Mouse (Mus musculus): ENCODE data around the gene Uqcrc1. TPM values are rescaled to one million over a fixed set of nuclear protein-coding genes. Genes with fewer than 3 reads are reported as not detected.
A peak's percentile ranks its signal among the peaks of the same experiment; 100 is the strongest.

Uqcrc1 gene
- total RNA-seq (2021): 100 to 1,000 TPM; 353 to 403 TPM

DNA sequence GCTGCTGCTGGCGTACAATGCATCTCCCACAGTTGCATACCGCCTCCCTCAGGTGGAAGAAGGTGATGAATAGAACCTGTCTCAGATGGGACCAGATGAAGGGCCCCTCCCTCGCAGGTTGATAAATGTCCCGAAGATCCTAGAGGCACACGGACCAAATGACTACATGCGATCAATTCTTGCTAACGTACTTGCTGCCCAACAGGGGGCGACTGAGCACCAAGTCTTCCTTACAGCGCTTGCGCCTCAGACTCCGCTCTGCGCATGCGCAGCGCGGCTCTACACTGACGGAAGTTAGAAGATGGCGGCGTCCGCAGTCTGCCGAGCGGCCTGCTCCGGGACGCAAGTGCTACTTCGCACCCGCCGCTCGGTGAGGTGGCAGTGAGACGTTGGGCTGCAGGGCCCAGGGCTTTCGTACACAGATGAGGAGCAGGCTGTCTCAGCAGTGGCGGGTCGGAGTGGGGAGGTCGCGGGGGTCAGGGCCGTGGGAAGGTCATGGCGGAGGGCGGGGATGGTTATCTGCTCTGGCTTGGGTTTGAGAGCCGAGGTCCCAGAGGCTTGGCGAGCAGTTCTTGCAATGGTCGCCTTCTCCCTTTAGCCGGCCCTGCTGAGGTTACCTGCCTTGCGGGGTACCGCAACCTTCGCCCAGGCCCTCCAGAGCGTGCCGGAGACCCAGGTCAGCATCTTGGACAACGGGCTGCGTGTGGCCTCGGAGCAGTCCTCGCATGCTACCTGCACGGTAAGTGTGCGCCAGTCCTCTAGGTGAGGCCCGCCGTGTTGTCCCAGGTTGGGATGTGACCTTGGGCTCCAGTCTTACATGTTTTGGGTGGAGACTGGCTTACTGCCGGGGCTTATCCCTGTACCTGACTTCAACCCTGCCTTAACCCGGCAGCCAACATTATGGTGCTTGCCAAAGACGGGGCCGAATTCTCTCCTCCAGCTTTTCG, at the start of gene Uqcrc1:
Uqcrc1 (plus strand) TSS at position 216 of the 947 bp plus-strand sequence.
- peak; percentile 86 to 97 for DNase-seq (ENCODE audit: extremely low spot score in 1 of 2, low spot score in 1 of 2)

GRCm38 (mm10) chr9:108912308-108912707, 24.1 kb upstream of the Uqcrc1 start:
- no peak for DNase-seq (ENCODE audit: extremely low spot score in 1 of 2, low spot score in 1 of 2)

DNA sequence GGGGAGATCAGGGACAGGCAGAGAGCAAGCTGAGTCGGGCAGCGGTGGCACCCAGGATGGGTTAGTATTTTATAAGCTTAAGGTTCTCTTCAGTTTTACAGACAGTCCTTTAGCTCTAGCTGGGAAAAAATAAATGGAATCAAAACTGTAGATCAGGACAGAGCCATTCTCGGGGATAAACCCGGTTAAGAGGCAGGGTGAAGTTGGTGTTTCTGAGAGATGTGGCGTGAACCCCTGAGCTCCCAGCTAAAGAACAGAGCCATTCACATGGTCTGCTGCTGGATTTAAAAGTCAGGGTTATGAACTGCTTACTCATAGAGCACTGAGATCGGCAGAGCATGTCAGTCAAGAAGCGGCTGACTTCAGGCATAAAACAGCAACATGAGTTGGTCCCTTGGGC, 23.3 kb upstream of the Uqcrc1 start:
- no peak for DNase-seq (ENCODE audit: extremely low spot score in 1 of 2, low spot score in 1 of 2)

- no peak for DNase-seq (ENCODE audit: extremely low spot score in 1 of 2, low spot score in 1 of 2)
These were observed 22.8 kb upstream of the Uqcrc1 start for GRCm38 (mm10) chr9:108913621-108914020.

GRCm38 (mm10) chr9:108914491-108914890, 21.9 kb upstream of the Uqcrc1 start, which contains the start of gene Tmem89:
TSS of gene Tmem89 (plus strand) at chr9:108914619.
- DNase-seq (ENCODE audit: extremely low spot score in 1 of 2, low spot score in 1 of 2): peak in 1 of 2 experiments; percentile 45

- DNase-seq (ENCODE audit: extremely low spot score in 1 of 2, low spot score in 1 of 2): no peak
These were observed 10.5 kb upstream of the Uqcrc1 start for GRCm38 (mm10) chr9:108925897-108926296.

- no peak for DNase-seq (ENCODE audit: extremely low spot score in 1 of 2, low spot score in 1 of 2)
These were observed 8.0 kb upstream of the Uqcrc1 start for GRCm38 (mm10) chr9:108928424-108928823.

DNA sequence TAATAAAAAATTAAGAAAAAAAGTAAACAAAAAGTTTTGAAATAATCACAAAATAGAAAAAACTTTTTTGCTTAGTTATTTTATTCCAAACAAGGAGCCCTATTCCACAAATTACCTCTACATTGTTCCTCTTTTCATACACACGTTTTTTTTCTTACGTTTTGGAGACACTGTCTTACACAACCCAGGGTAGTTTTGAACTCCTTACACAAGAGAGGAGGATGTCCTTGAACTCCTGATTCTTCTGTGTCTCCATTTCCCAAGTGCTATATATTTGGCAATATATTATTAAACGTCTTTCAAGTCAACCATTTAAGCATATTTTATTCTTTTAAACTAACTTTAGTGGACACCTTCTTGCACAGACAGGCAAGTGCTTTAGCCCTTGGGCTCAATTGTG, 442 bp upstream of the Uqcrc1 start:
- DNase-seq (ENCODE audit: extremely low spot score in 1 of 2, low spot score in 1 of 2): no peak

DNA sequence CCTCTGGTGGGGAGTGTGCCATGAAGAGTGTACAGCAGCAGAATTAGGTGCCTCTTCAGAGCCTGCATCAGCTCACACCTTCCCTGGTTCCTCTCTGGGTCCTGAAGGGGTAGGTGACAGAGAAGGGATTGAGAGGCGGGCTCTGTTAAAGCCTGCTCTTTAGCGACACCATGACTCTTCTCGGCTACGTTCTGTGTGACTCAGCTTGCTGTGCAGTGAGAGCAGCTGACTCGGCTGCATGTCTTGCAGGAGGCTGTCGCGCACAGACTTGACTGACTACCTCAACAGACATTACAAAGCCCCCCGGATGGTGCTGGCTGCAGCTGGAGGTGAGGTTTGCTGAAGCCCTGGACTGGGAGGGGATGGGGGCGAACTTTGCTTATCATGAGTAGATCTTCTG, 8.7 kb downstream of the Uqcrc1 start:
- DNase-seq (ENCODE audit: extremely low spot score in 1 of 2, low spot score in 1 of 2): no peak

- no peak for DNase-seq (ENCODE audit: extremely low spot score in 1 of 2, low spot score in 1 of 2)
These were observed 9.2 kb downstream of the Uqcrc1 start for GRCm38 (mm10) chr9:108945608-108946007.

DNA sequence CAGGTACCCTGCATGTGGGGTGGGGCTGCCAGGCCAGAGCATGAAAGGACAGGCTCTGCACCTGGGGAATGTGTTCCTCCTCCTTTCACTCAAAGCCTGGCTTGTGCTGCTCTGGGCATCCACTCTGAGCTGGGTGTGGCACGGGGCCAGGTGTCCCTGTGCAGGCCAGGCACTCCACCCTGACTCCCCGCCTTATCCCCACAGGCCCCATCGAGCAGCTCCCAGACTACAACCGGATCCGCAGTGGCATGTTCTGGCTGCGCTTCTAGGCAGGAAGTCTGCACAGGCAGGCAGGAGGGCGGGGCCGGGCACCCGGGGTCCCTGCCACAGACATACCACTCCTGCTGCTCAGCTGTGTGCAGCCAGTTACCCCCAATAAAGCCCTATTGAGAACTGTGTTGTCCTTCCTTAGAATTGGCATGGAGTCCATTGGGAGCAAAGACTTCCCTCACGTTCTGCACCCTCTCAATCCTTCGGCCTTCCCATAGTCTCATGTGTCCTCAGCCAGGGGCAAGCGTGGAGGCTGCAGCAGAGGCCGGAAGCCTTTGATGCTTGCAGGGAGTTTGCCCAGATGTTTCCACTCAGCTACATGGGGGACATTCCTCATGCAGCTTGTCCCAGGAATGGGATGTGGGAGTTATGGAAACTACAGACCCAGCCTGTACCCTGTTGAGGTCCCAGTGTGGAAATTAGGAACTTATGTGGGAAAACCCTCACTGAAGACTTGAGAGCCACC, 13.0 kb downstream of the Uqcrc1 start:
- DNase-seq (ENCODE audit: extremely low spot score in 1 of 2, low spot score in 1 of 2): no peak

GRCm38 (mm10) chr9:108949967-108950728, 13.7 kb downstream of the Uqcrc1 start:
- DNase-seq (ENCODE audit: extremely low spot score in 1 of 2, low spot score in 1 of 2): no peak

DNA sequence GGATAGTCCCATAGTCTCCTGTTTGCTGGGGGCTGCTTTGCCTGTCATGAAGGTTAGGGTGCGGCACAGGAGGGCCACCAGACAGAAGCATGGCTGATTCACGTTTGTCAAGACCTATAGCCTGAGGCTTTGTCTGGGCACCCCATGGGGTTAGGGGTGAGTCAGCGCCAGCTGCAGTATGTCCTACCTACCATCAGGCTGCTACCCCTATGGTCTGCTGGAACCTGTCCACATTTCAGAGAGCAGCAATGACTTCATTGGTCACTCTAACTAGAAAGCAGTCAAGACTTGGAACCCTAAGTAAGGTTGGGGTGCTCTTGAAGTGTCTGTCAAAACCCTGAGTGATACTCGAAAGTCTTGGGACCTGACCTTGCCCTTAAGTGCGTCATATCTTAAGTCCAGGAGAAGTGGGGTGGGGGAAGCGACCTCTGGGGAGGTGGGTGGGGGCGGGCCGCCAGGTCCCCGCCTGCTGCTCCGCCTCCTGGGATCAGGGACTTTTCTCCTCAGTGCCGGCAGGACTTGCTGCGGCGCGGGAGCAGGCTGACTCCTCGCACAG, 16.7 kb downstream of the Uqcrc1 start, which contains the start of gene Col7a1:
Col7a1 (plus strand) TSS at position 506 of the 556 bp plus-strand sequence.
- DNase-seq (ENCODE audit: extremely low spot score in 1 of 2, low spot score in 1 of 2): no peak

DNA sequence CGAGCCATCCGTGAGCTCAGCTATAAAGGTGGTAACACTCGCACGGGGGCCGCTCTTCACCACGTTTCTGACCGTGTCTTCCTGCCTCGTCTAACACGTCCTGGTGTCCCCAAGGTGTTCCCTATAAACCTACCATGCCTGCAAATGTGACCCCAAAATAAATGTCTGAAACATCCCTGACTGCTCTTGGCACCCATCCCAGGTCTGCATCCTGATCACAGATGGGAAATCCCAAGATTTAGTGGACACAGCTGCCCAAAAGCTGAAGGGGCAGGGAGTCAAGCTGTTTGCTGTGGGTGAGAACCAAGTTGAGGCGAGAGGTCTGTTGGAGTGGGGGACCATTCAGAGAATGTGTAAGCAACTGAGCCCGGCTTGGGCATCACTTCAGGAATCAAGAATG, 18.8 kb downstream of the Uqcrc1 start:
- no peak for DNase-seq (ENCODE audit: extremely low spot score in 1 of 2, low spot score in 1 of 2)

DNA sequence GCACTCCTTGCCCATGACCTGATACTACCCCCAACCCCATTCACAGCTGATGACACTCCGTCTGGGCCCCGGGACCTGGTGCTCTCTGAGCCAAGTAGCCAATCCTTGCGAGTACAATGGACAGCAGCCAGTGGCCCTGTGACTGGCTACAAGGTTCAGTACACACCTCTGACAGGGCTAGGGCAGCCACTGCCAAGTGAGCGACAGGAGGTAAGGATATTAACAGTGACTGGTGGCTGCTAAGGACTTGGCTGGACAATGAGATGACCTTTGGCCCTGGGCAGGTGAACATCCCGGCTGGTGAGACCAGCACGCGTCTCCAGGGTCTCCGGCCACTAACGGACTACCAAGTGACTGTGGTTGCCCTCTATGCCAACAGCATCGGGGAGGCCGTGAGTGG, 19.4 kb downstream of the Uqcrc1 start:
- DNase-seq (ENCODE audit: extremely low spot score in 1 of 2, low spot score in 1 of 2): no peak

DNA sequence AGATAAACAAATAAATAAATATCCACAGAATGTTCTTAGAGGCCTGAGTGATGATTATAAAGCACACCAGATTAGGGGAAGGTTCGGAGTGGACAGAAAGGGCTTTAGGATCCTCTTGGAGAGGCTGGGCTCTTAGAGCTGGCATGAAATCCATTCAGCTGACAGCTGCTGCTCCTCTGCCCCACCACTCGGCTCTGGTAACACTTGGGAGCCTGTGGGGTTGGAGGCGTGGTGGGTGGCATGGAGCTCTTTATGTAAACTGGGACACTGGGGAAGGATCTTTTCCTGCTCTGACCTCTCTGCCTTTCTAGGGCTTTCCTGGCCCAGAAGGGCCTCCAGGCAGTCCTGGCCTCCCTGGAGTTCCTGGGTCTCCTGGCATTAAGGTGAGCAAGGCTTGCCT, 27.1 kb downstream of the Uqcrc1 start:
- no peak for DNase-seq (ENCODE audit: extremely low spot score in 1 of 2, low spot score in 1 of 2)

GRCm38 (mm10) chr9:108964338-108964737, 27.9 kb downstream of the Uqcrc1 start:
- no peak for DNase-seq (ENCODE audit: extremely low spot score in 1 of 2, low spot score in 1 of 2)

DNA sequence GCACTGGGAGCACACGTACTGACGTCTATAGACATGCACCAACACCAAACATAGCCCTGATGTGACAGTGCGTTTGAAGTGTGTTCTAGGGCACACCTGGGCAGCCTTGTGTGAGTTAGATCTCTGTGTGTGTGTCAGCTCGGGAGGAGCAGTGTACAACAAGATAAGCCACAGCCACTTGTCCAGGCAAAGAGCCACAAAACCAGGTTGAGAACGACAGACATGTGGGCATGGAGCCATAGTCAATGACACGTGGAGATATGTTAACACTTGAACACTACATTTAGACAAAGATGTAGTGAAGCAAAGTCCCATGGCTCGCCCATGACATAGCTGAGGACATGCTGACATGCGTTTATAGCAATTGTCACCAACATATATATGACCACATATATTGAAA, 34.2 kb downstream of the Uqcrc1 start:
- DNase-seq (ENCODE audit: extremely low spot score in 1 of 2, low spot score in 1 of 2): no peak

DNA sequence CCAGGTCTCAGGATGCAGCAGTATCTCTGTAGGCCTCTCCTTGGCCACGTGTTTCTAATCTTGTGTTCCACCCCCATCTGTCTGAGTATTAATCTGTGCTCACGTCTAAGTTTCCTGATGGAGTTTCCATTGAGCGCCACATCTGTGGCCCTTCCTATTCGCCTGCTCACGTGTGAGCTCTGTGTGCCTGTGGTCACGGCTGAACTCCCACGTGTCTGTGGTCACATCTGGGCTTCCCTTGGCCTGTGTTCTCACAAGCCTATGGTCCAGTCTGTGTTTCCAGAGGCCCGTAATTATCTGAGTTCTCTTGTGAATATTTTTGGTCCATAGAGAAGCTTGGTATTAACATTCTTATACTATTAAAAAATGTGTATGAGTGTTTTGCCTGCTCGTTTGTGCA, 40.0 kb downstream of the Uqcrc1 start:
- no peak for DNase-seq (ENCODE audit: extremely low spot score in 1 of 2, low spot score in 1 of 2)

- no peak for DNase-seq (ENCODE audit: extremely low spot score in 1 of 2, low spot score in 1 of 2)
These were observed 41.5 kb downstream of the Uqcrc1 start for GRCm38 (mm10) chr9:108977966-108978365.
